Mouse (Mus musculus): ENCODE measurements around the gene Txn1.

Gene Txn1

GRCm38 (mm10) chr4:57901210-57901609 lies 55.0 kb downstream of the Txn1 start:
- peak; percentile 62 for DNase-seq (ENCODE audit: low read depth)

GRCm38 (mm10) chr4:57896631-57897030 lies 59.6 kb downstream of the Txn1 start:
- DNase-seq (ENCODE audit: low read depth), result no peak

- DNase-seq (ENCODE audit: low read depth), result no peak
Observed at GRCm38 (mm10) chr4:57895902-57896301, 60.3 kb downstream of the Txn1 start.

GRCm38 (mm10) chr4:57895140-57895539 lies 61.1 kb downstream of the Txn1 start:
- DNase-seq (ENCODE audit: low read depth), result no peak
